Mouse (Mus musculus): Measurements from ENCODE around the gene Trpt1.

DNA sequence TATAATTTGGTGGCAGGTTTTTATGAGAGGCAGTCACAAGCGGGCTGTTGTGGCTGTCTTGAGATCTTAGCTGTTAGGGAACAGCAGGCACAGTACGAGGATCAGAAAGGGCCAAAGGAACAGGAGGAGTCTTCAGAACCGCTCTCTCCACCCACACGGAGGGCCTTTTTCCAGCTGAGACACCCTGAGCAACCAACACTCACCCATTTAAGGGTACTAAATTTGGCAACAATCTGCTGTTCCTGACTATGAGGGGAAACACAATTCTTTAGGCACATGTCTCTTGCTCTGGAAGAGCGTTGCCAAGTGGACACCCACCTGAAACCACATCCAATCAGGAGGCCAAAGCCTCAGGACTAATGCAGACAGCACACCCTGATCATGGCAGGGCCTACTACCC lies 33.6 kb downstream of the Trpt1 start:
- TF ChIP-seq CTCF (IDR thresholded peaks at IDR 0.05; ENCODE audit: control insufficient read depth, insufficient read depth, low read length): no peak
- TF ChIP-seq POLR2A (IDR thresholded peaks at IDR 0.05; ENCODE audit: borderline replicate concordance, control insufficient read depth, low read depth, low read length): no peak

Data from bone marrow, adult 2 months (tissue).